Mouse (Mus musculus) neural tube, embryonic 14.5 days (tissue): ENCODE measurements around the gene Gm8334. TPM values are rescaled to one million over a fixed set of nuclear protein-coding genes. Genes with fewer than 3 reads are reported as not detected.
"Not testable (repeated sequence)": the region's sequence is repeated elsewhere in the genome, so short reads cannot be mapped to it uniquely, and the experiment has no call there.

Experiments
- ATAC-seq: fragments of 200-750 bp; cut with Nextera tagmentation; 2 replicates; pipeline ENCODE4 v1.8.0; 2017; ENCODE audit warnings: low read depth, mild to moderate bottlenecking, moderate TSS enrichment, moderate library complexity
- H3K27ac ChIP-seq: fragments of 300-500 bp; sonication (generic); 2 replicates; pipeline ENCODE4 v1.5.1; 2014; ENCODE audit warnings: low read depth, mild to moderate bottlenecking, control low read depth, low read length, moderate library complexity, mixed read lengths
- H3K27me3 ChIP-seq: fragments of 300-500 bp; sonication (generic); 2 replicates; pipeline ENCODE4 v1.6.1; 2014; ENCODE audit warnings: low read length; ENCODE audit not compliant: control insufficient read depth, insufficient read depth
- H3K36me3 ChIP-seq: fragments of 300-500 bp; sonication (generic); 2 replicates; pipeline ENCODE4 v1.6.1; 2014; ENCODE audit warnings: low read length, mixed read lengths; ENCODE audit not compliant: control insufficient read depth, insufficient read depth
- H3K4me1 ChIP-seq: fragments of 300-500 bp; sonication (generic); 2 replicates; pipeline ENCODE4 v1.6.1; 2014; ENCODE audit warnings: low read length; ENCODE audit not compliant: control insufficient read depth, insufficient read depth
- H3K4me2 ChIP-seq: fragments of 300-500 bp; sonication (generic); 2 replicates; pipeline ENCODE4 v1.6.1; 2014; ENCODE audit warnings: mild to moderate bottlenecking, low read depth, low read length, control low read depth
- H3K4me3 ChIP-seq: fragments of 300-500 bp; sonication (generic); 2 replicates; pipeline ENCODE4 v1.5.1; 2014; ENCODE audit warnings: low read depth, low read length, control low read depth, mixed read lengths
- H3K9ac ChIP-seq: fragments of 300-500 bp; sonication (generic); replicated peaks from 2 replicates; pipeline ENCODE4 v1.6.1; 2014; ENCODE audit warnings: low read depth, mild to moderate bottlenecking, control low read depth, low read length, mixed read lengths
- H3K9me3 ChIP-seq: fragments of 300-500 bp; sonication (generic); 2 replicates; pipeline ENCODE4 v1.6.1; 2016; ENCODE audit warnings: low read length; ENCODE audit not compliant: control insufficient read depth
- WGBS: fragments of 180-500 bp; shearing (Covaris S2); extraction: QIAGEN DNeasy Blood & Tissue Kit; methylation state at CpG from one replicate; pipeline ENCODE4 v1.1.7; 2014; 5-methylcytosine and 5-hydroxymethylcytosine counted together
- polyA plus RNA-seq: library from polyadenylated mRNA; unstranded; fragments of >200 nt; fragmentation: Nextera tagmentation; extraction: Ambion mirVana; gene quantifications from 2 replicates; pipeline ENCODE4 v1.2.1, GENCODE M21; 2014

Gm8334 gene
- polyA plus RNA-seq, result not detected in 2 replicates

- H3K27me3 ChIP-seq, H3K9ac ChIP-seq, H3K27ac ChIP-seq, H3K4me3 ChIP-seq, H3K36me3 ChIP-seq, H3K4me1 ChIP-seq, ATAC-seq, H3K4me2 ChIP-seq, H3K9me3 ChIP-seq: not testable (repeated sequence)
- 92% methylated on average over 3 of the region's 7 CpGs for WGBS
Measured at GRCm38 (mm10) chrX:148615053-148615452, at the start of gene Gm8334. Gm8334 (minus strand) TSS chrX:148615153.

GRCm38 (mm10) chrX:148663298-148663697 is 48.3 kb upstream of the Gm8334 start, which contains the start of gene Gm15127:
Gm15127 (plus strand) TSS chrX:148663598.
- H3K27me3 ChIP-seq, H3K9ac ChIP-seq, ATAC-seq, H3K9me3 ChIP-seq, H3K36me3 ChIP-seq, H3K4me2 ChIP-seq, H3K4me1 ChIP-seq, H3K27ac ChIP-seq, H3K4me3 ChIP-seq: not testable (repeated sequence)
- 83% methylated on average over 2 of the region's 4 CpGs for WGBS

Other genes starting within 250 kb of the Gm8334 start
- not detected in 2 replicates for gene Gm15114, start 126.2 kb downstream of the Gm8334 start, polyA plus RNA-seq
- not detected in 2 replicates for gene Gm15127, start 48.4 kb upstream of the Gm8334 start, polyA plus RNA-seq
- not detected in 2 replicates for gene Luzp4, start 242.5 kb upstream of the Gm8334 start, polyA plus RNA-seq